25 mouse cellular contexts compared by ENCODE assay signal in genomic region chr12:113048103-113048502, GRCm38 (mm10). TPM values are rescaled to one million over a fixed set of nuclear protein-coding genes. Genes with fewer than 3 reads are reported as not detected.
DNase-seq lines count a peak whose midpoint lies in the region; ATAC-seq and TF ChIP-seq lines count a peak whose summit lies in the region.
"Had no signal": no experiment of that assay in that cellular context is flagged by ENCODE, and none has a peak within 500 bp of the region (broad histone marks: within the 10 kb centered on the region; RNA-seq: fewer than 3 reads in every experiment).

No protein-coding gene starts in this region.

- 0 out of 2 replicates have a peak overlapping the region, but pooled peaks have one; percentile 13 for H3K9ac ChIP-seq in hindbrain, embryonic 13.5 days
- no peak overlapping the region for H3K9ac ChIP-seq in hindbrain, embryonic 12.5 days
- H3K9ac ChIP-seq: heart, embryonic 13.5 days; hindbrain, embryonic 15.5 days; liver, embryonic 15.5 days; stomach, embryonic 15.5 days had no signal

- H3K4me1 ChIP-seq in hindbrain, embryonic 13.5 days (replicated peaks): no peaks in the 10 kb centered on the region
- H3K4me1 ChIP-seq in hindbrain, embryonic 12.5 days: peaks cover 7% of the 10 kb centered on the region; the same call in 1 of the 2 replicates
- H3K4me1 ChIP-seq in spleen, adult 2 months (ENCODE audit: control insufficient read depth, insufficient read depth, insufficient read length): peaks cover 13% of the 10 kb centered on the region; the same call in 1 of the 2 replicates
- H3K4me1 ChIP-seq: stomach, embryonic 15.5 days had no signal

- no peak overlapping the region for H3K27ac ChIP-seq in hindbrain, embryonic 13.5 days
- no peak overlapping the region for H3K27ac ChIP-seq in hindbrain, embryonic 12.5 days
- peak overlapping the region; percentile 5; the same call in 1 of the 2 replicates for H3K27ac ChIP-seq in spleen, adult 2 months (ENCODE audit: insufficient read depth, low read length)
- H3K27ac ChIP-seq: heart, adult 2 months; heart, embryonic 13.5 days; hindbrain, embryonic 15.5 days; liver, embryonic 15.5 days; stomach, embryonic 15.5 days had no signal

- no peak overlapping the region for H3K4me2 ChIP-seq in hindbrain, embryonic 13.5 days
- no peak overlapping the region for H3K4me2 ChIP-seq in hindbrain, embryonic 12.5 days (replicated peaks)
- H3K4me2 ChIP-seq: heart, embryonic 13.5 days; hindbrain, embryonic 15.5 days; liver, embryonic 15.5 days; midbrain, embryonic 11.5 days; stomach, embryonic 15.5 days had no signal

- WGBS in hindbrain, embryonic 13.5 days: 91% methylated on average over 5 of the region's 5 CpGs
- WGBS in hindbrain, embryonic 12.5 days: 95% methylated on average over 5 of the region's 5 CpGs
- WGBS in spleen, adult 2 months: 92% methylated on average over 5 of the region's 5 CpGs

- H3K36me3 ChIP-seq in hindbrain, embryonic 13.5 days: peaks cover 79% of the 10 kb centered on the region
- H3K36me3 ChIP-seq in hindbrain, embryonic 12.5 days: peaks cover 68% of the 10 kb centered on the region
- peaks cover 4% of the 10 kb centered on the region for H3K36me3 ChIP-seq in spleen, adult 2 months (ENCODE audit: control insufficient read depth, insufficient read depth, low read length)

- DNase-seq in left cerebral cortex, postnatal 4 days: peak; percentile 52
- no peak for DNase-seq in left cerebral cortex, adult 11 months (ENCODE audit: low spot score)
- no peak for DNase-seq in spleen, adult 2 months (ENCODE audit: low read depth in 1 of 2, low spot score in 2 of 2)
- DNase-seq in spleen, postnatal 4 days (ENCODE audit: low spot score in 2 of 2): no peak
- DNase-seq in naive thymus-derived CD4-positive, alpha-beta T cell, adult 2 months (ENCODE audit: low read depth): peak; percentile 50
- DNase-seq: adrenal gland, postnatal 25 days; cerebellum, adult 9-10 months; gastrocnemius, postnatal 36 days; heart, adult 2 months; heart, postnatal 14 days; kidney, postnatal 25 days; liver; right cerebral cortex, postnatal 25 days had no signal

- no peak for ATAC-seq in hindbrain, embryonic 13.5 days (ENCODE audit: low FRiP score)
- ATAC-seq in hindbrain, embryonic 12.5 days (ENCODE audit: low FRiP score): no peak
- ATAC-seq: forebrain, embryonic 16.5 days; intestine, embryonic 16.5 days had no signal

- TF ChIP-seq POLR2A in spleen, adult 2 months (IDR thresholded peaks at IDR 0.05; ENCODE audit: low read depth, low read length): no peak

- no peak for TF ChIP-seq CTCF in spleen, adult 2 months (IDR thresholded peaks at IDR 0.05; ENCODE audit: extremely low read depth, insufficient read depth, insufficient read length, insufficient replicate concordance)

- no peaks in the 10 kb centered on the region for H3K27me3 ChIP-seq in hindbrain, embryonic 13.5 days
- H3K27me3 ChIP-seq in hindbrain, embryonic 12.5 days: no peaks in the 10 kb centered on the region
- H3K27me3 ChIP-seq in spleen, adult 2 months (ENCODE audit: control insufficient read depth, insufficient read depth, low read length): no peaks in the 10 kb centered on the region
- H3K27me3 ChIP-seq: heart, embryonic 13.5 days; hindbrain, embryonic 15.5 days; liver, embryonic 15.5 days; stomach, embryonic 15.5 days had no signal

- no peaks in the 10 kb centered on the region for H3K9me3 ChIP-seq in hindbrain, embryonic 13.5 days
- H3K9me3 ChIP-seq in hindbrain, embryonic 12.5 days (replicated peaks): no peaks in the 10 kb centered on the region
- H3K9me3 ChIP-seq: heart, embryonic 13.5 days; hindbrain, embryonic 15.5 days; liver, embryonic 15.5 days; stomach, embryonic 15.5 days had no signal

- no peak overlapping the region for H3K4me3 ChIP-seq in hindbrain, embryonic 13.5 days
- no peak overlapping the region for H3K4me3 ChIP-seq in hindbrain, embryonic 12.5 days
- H3K4me3 ChIP-seq in spleen, adult 2 months (ENCODE audit: extremely low read depth, insufficient read depth, insufficient read length): no peak overlapping the region
- H3K4me3 ChIP-seq: heart, adult 2 months; heart, embryonic 13.5 days; hindbrain, embryonic 15.5 days; liver, embryonic 15.5 days; stomach, embryonic 15.5 days had no signal

- intact Hi-C loops in left cerebral cortex, postnatal 4 days (cut with DNase I): no loop called here

RNA-seq across cellular contexts. Expression of gene Tex22, which starts 26.2 kb away (rescaled TPM):
- polyA plus RNA-seq in hindbrain, embryonic 13.5 days (2015; fragmentation: Nextera tagmentation; extraction: Ambion mirVana): 0.40 TPM in 1 of 2 replicates, not detected in the other
- polyA plus RNA-seq in hindbrain, embryonic 12.5 days (2016; fragmentation: Nextera tagmentation; extraction: Ambion mirVana): not detected in 2 replicates
- under 1 TPM; 0.40 to 0.74 TPM for total RNA-seq in left cerebral cortex, postnatal 4 days (2021)
- 0.20 and 0.48 TPM in 2 replicates for polyA plus RNA-seq in spleen, adult 2 months (2012; rRNA removed)
- polyA plus RNA-seq: forebrain, embryonic 16.5 days; heart, adult 2 months; heart, embryonic 13.5 days; hindbrain, embryonic 15.5 days; intestine, embryonic 16.5 days; kidney, embryonic 14.5 days; liver, embryonic 15.5 days; midbrain, embryonic 11.5 days; stomach, embryonic 15.5 days; thymus, postnatal 0 days; urinary bladder, adult 2 months had no signal

RNA-seq across cellular contexts. Expression of gene Pacs2, which starts 33.8 kb away (rescaled TPM):
- polyA plus RNA-seq in hindbrain, embryonic 13.5 days (2015; fragmentation: Nextera tagmentation; extraction: Ambion mirVana): 24.1 and 24.7 TPM in 2 replicates
- polyA plus RNA-seq in hindbrain, embryonic 12.5 days (2016; fragmentation: Nextera tagmentation; extraction: Ambion mirVana): 29.2 and 29.4 TPM in 2 replicates
- 100 to 1,000 TPM; 184 to 189 TPM for total RNA-seq in left cerebral cortex, postnatal 4 days (2021)
- 29.1 and 38.6 TPM in 2 replicates for polyA plus RNA-seq in spleen, adult 2 months (2012; rRNA removed)

RNA-seq across cellular contexts. Expression of gene Brf1, which starts 47.6 kb away (rescaled TPM):
- polyA plus RNA-seq in hindbrain, embryonic 13.5 days (2015; fragmentation: Nextera tagmentation; extraction: Ambion mirVana): 58.3 and 58.6 TPM in 2 replicates
- polyA plus RNA-seq in hindbrain, embryonic 12.5 days (2016; fragmentation: Nextera tagmentation; extraction: Ambion mirVana): 72.4 and 75.5 TPM in 2 replicates
- total RNA-seq in left cerebral cortex, postnatal 4 days (2021): 10 to 100 TPM; 64.5 to 67.2 TPM
- polyA plus RNA-seq in spleen, adult 2 months (2012; rRNA removed): 127 and 186 TPM in 2 replicates

RNA-seq across cellular contexts. Expression of gene Mta1, which starts 50.0 kb away (rescaled TPM):
- 13.7 and 16.6 TPM in 2 replicates for polyA plus RNA-seq in hindbrain, embryonic 13.5 days (2015; fragmentation: Nextera tagmentation; extraction: Ambion mirVana)
- polyA plus RNA-seq in hindbrain, embryonic 12.5 days (2016; fragmentation: Nextera tagmentation; extraction: Ambion mirVana): 16.9 and 18.9 TPM in 2 replicates
- total RNA-seq in left cerebral cortex, postnatal 4 days (2021): 100 to 1,000 TPM; 103 to 105 TPM
- polyA plus RNA-seq in spleen, adult 2 months (2012; rRNA removed): 55.6 and 77.7 TPM in 2 replicates

Comparison
In these comparisons a context has a peak if more than half of its experiments do, and no peak if none do; other contexts are left out.
1. DNase-seq: peak in left cerebral cortex, postnatal 4 days (single experiment) and naive thymus-derived CD4-positive, alpha-beta T cell, adult 2 months (single experiment); none in left cerebral cortex, adult 11 months (single experiment), spleen, adult 2 months (0 of 2) and spleen, postnatal 4 days (0 of 2).